Mouse (Mus musculus) intestine, embryonic 14.5 days (tissue): ENCODE results near the gene Lamb1. TPM values are rescaled to one million over a fixed set of nuclear protein-coding genes. Genes with fewer than 3 reads are reported as not detected.

ENCODE experiments used
- ATAC-seq: fragments of 200-750 bp; cut with Nextera tagmentation; replicated peaks from 2 replicates; pipeline ENCODE4 v1.8.0; 2017; ENCODE audit warnings: low read depth, moderate number of reproducible peaks, moderate TSS enrichment, moderate library complexity; ENCODE audit not compliant: low FRiP score, low TSS enrichment
- DNase-seq: peaks from one replicate; pipeline ENCODE4 v3.0.0-alpha.2; 2018; ENCODE audit warnings: low spot score
- H3K27ac ChIP-seq: fragments of 300-500 bp; sonication (generic); 2 replicates; pipeline ENCODE4 v1.5.1; 2014; ENCODE audit warnings: low read depth, mild to moderate bottlenecking, control low read depth
- H3K27me3 ChIP-seq: fragments of 300-500 bp; sonication (generic); replicated peaks from 2 replicates; pipeline ENCODE4 v1.6.1; 2014; ENCODE audit warnings: low read length, control low read depth; ENCODE audit not compliant: control insufficient read depth, insufficient read depth
- H3K36me3 ChIP-seq: fragments of 300-500 bp; sonication (generic); 2 replicates; pipeline ENCODE4 v1.6.1; 2014; ENCODE audit warnings: low read length, control low read depth; ENCODE audit not compliant: control insufficient read depth, insufficient read depth
- H3K4me1 ChIP-seq: fragments of 300-500 bp; sonication (generic); replicated peaks from 2 replicates; pipeline ENCODE4 v1.6.1; 2014; ENCODE audit warnings: low read length, control low read depth, mixed read lengths; ENCODE audit not compliant: control insufficient read depth, insufficient read depth
- H3K4me2 ChIP-seq: fragments of 300-500 bp; sonication (generic); 2 replicates; pipeline ENCODE4 v1.6.1; 2014; ENCODE audit warnings: low read length
- H3K4me3 ChIP-seq: fragments of 300-500 bp; sonication (generic); 2 replicates; pipeline ENCODE4 v1.5.1; 2014; ENCODE audit warnings: low read depth, low read length, control low read depth, mixed read lengths
- H3K9ac ChIP-seq: fragments of 300-500 bp; sonication (generic); 2 replicates; pipeline ENCODE4 v1.6.1; 2014; ENCODE audit warnings: mild to moderate bottlenecking, low read length
- H3K9me3 ChIP-seq: fragments of 300-500 bp; sonication (generic); 2 replicates; pipeline ENCODE4 v1.6.1; 2016; ENCODE audit warnings: low read length, control low read depth; ENCODE audit not compliant: control insufficient read depth
- WGBS: fragments of 180-500 bp; shearing (Covaris S2); extraction: QIAGEN DNeasy Blood & Tissue Kit; methylation state at CpG from one replicate; pipeline ENCODE4 v1.1.7; 2014; 5-methylcytosine and 5-hydroxymethylcytosine counted together
- polyA plus RNA-seq: library from polyadenylated mRNA; unstranded; fragments of >200 nt; fragmentation: Nextera tagmentation; extraction: Ambion mirVana; gene quantifications from 2 replicates; pipeline ENCODE4 v1.2.1, GENCODE M21; 2014

Gene Lamb1
- polyA plus RNA-seq, 1 experiment from 2014 or later = 96.3 TPM

DNA sequence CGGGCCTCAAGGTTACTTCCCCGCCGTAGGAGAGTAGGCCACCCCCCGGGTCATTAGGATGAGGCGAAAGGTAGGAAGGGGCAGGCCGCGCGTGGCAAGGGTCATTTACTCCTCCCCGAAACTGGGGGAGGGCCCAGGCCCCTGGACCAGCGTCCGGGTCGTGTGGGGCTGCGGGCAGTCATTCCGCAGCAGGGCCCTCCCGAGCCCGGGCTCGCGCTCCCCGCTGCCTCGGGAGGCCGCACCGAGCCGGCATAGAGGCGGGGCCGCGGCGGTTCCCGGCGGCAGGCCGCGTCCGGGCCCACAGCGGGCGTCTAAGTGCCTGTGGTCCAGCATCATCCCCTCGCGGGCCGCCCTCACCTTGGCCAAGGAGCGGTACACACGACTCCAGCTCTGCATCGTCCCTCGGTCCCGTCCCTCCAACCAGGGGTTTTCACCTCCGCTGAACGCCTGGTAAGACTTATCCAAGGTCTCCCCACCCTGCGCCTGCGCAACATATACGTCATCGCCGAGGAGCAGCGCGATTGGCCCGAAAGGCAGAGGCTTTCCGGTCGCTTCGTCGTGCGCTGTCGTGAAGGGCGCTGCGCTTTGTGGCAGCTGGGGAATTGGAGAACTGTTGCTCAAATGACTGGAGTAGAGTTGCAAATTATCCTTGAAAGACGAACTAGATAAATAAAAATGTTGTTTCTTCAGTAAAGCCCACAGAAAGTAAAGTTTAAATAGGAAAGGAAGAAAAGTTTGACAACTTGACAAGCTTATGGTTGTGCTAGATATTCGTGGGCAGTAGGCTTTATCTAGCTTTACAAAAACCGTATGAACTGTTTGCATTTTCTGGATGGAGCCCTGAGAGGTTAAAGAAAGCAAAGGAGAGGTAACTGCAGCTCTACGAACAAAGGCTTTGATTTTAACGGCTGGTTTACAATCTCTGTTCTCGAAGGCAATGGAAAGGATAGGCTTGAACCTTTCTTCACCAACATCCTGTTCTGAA lies 86.2 kb downstream of the Lamb1 start, which contains the start of gene Dld:
Gene Dld (minus strand): TSS at position 510 of the 985 bp plus-strand sequence.
- Histone ChIP-seq H3K4me2 (peak within 1 kb of the TSS; percentile 97), H3K27ac (peak within 1 kb of the TSS; percentile 71), H3K9me3 (no peaks in the 10 kb centered on the region), H3K4me1 (peaks cover 13% of the 10 kb centered on the region), H3K4me3 (peak within 1 kb of the TSS; percentile 89), H3K9ac (peak within 1 kb of the TSS; percentile 90), H3K27me3 (no peaks in the 10 kb centered on the region), H3K36me3 (peaks cover 27% of the 10 kb centered on the region)
- DNase-seq (peak; percentile 93), ATAC-seq (peak; percentile 100)
- WGBS = 4% methylated on average over 64 of the region's 66 CpGs

DNA sequence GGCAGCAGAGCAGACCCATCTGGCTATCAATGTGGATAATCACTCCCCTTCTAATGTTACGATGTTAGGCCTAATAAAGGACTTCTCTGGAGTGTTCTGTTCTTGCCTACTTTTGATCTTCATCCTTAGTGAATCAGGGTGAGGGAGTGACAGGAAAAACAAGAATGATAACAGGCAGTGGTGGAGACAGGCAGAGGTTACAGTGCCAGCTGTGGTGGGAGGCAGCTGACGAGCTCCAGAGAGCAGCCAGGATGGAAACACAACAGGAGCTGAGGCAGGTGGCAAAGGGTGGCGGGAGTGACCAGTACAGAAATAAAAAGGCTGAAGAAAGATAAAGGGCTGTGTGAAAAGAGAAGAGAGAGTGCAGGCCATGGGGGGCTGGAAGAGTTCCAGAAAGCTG lies 101.4 kb downstream of the Lamb1 start:
- 48% methylated on average over 3 of the region's 3 CpGs for WGBS
- H3K27me3 ChIP-seq = no peaks in the 10 kb centered on the region
- H3K9me3 ChIP-seq = no peaks in the 10 kb centered on the region
- H3K4me2 ChIP-seq = no peak overlapping the region
- H3K4me3 ChIP-seq = no peak overlapping the region
- H3K27ac ChIP-seq = no peak overlapping the region
- DNase-seq (no peak), ATAC-seq (no peak)
- no peak overlapping the region for H3K9ac ChIP-seq
- H3K36me3 ChIP-seq = no peaks in the 10 kb centered on the region
- H3K4me1 ChIP-seq = no peaks in the 10 kb centered on the region

DNA sequence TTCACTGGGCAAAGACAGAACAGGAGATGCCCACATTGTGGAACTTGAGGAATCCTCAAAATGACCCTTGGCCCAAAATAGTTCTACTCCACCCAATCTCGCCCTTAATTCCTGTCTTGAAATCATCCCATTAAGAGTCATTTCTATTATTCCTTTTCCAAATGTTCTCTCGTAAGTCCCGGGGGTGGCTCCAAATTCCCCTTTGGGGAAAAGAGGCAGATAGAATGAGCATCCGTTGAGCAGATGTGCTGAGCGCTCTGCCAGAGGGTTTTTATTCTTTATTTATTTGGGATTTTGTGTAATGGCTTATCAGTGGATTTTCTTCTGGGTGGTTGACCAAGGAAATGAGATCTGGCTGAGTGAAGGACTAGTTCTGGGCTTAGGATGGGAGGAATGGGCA lies 102.7 kb downstream of the Lamb1 start:
- WGBS = 80% methylated on average over 5 of the region's 5 CpGs
- Histone ChIP-seq H3K36me3 (no peaks in the 10 kb centered on the region), H3K4me3 (no peak overlapping the region), H3K4me1 (no peaks in the 10 kb centered on the region), H3K27me3 (no peaks in the 10 kb centered on the region), H3K4me2 (no peak overlapping the region), H3K27ac (no peak overlapping the region), H3K9ac (no peak overlapping the region), H3K9me3 (no peaks in the 10 kb centered on the region)
- no peak for DNase-seq
- ATAC-seq = no peak

DNA sequence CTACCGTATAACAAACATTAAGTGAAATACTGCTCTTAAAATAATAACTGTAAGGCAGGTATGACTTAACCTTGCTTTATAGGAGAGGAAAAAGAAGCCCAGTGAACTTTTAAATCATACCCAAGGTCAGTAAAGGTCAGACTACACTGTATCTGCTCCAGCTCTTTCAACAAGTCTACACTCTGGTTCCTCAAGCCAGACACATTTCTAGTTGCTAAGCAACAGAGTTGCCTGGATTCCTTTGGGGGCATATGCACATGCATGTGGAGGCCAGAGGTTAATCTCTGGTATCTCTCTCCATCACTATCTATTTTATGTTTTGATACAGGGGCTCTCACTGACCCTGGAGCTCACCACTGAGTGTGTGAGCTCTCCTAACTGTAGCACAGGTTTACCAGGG lies 104.1 kb downstream of the Lamb1 start:
- H3K4me2 ChIP-seq = no peak overlapping the region
- H3K36me3 ChIP-seq = no peaks in the 10 kb centered on the region
- H3K9me3 ChIP-seq = no peaks in the 10 kb centered on the region
- H3K4me3 ChIP-seq = no peak overlapping the region
- ATAC-seq = no peak
- no peaks in the 10 kb centered on the region for H3K27me3 ChIP-seq
- H3K9ac ChIP-seq = no peak overlapping the region
- DNase-seq = no peak
- no peak overlapping the region for H3K27ac ChIP-seq
- no peaks in the 10 kb centered on the region for H3K4me1 ChIP-seq
- WGBS = 64% methylated on average over 1 of the region's 1 CpGs

DNA sequence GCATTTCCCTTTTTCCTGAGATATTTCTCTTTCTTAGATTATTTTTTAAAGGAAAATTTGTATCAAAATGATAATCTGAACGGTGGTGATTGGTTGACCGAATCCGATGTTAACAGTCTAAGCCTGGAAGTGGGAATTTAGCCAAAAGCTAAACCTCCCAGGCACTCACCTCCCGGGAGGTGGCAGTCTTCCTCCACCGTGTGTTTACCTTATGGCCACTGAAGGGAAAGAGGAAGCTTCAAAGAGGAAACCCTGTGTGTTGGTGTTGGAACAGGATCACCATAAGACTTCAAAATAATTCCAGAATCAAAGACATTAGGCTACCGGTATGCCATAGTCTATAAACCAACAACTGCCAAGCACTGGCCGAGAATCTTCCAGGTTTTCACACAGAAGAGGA lies 104.6 kb downstream of the Lamb1 start:
- ATAC-seq = no peak
- Histone ChIP-seq H3K9ac (no peak overlapping the region), H3K27me3 (no peaks in the 10 kb centered on the region), H3K27ac (no peak overlapping the region), H3K4me2 (no peak overlapping the region), H3K4me1 (no peaks in the 10 kb centered on the region), H3K9me3 (no peaks in the 10 kb centered on the region), H3K36me3 (no peaks in the 10 kb centered on the region), H3K4me3 (no peak overlapping the region)
- WGBS = 75% methylated on average over 7 of the region's 7 CpGs
- DNase-seq = no peak

DNA sequence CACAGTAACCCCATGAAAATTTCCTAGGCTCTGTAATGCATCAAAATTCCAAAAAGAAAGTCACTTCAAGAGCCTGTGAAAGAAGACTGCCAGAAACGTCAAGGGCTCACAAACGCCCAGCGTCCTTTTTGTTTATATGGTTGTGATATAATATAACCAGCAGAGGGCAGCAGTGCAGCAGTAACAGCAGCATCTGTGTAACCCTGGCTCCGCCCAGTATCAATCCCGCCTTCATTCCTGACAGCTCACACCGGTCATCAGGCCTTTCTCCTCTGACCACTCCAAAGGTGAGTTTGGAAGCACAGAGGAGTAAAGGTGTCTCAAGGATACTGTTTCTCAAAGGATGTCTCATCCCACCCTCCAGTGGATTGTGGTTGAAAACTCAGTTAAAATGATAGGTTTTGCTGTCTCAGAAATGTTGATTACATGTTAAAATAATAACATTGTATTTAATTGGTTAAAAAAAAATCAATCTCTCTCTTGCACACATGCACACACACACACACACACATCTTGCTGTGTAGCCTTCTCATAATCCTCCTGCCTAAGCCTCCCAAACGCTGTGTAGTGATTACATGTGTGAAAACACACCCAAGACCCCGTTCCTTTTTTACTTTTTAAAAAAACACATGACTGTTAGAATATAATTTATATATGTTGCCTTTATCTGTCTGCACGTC lies 109.7 kb downstream of the Lamb1 start:
- no peaks in the 10 kb centered on the region for H3K27me3 ChIP-seq
- no peak overlapping the region for H3K27ac ChIP-seq
- H3K9me3 ChIP-seq = no peaks in the 10 kb centered on the region
- 33% methylated on average over 9 of the region's 9 CpGs for WGBS
- H3K4me3 ChIP-seq = no peak overlapping the region
- H3K36me3 ChIP-seq = no peaks in the 10 kb centered on the region
- no peak overlapping the region for H3K9ac ChIP-seq
- ATAC-seq = peak; percentile 54; the same call in 1 of the 2 replicates
- no peak overlapping the region for H3K4me2 ChIP-seq
- DNase-seq = peak; percentile 66
- peaks cover 6% of the 10 kb centered on the region; the same call in 1 of the 2 replicates for H3K4me1 ChIP-seq

DNA sequence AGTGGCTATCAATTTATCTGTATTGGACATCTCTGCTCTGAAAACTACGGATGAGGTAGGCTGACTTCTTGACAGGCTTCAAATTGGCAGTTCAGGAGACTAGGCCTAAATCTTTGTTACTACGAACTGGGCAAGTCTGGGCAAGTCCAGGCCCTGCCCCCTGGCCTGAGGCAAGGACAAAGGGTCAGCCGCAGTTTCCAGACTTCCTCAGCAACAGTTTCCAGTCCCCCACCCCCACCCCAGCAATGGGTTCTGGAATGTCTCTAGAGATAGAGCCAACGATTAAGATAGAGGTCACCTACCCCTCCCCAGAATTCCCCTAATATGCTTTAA lies 110.2 kb downstream of the Lamb1 start:
- H3K36me3 ChIP-seq = no peaks in the 10 kb centered on the region
- WGBS = 73% methylated on average over 4 of the region's 4 CpGs
- H3K9ac ChIP-seq = no peak overlapping the region
- DNase-seq (no peak), ATAC-seq (no peak)
- no peaks in the 10 kb centered on the region for H3K9me3 ChIP-seq
- H3K27ac ChIP-seq = no peak overlapping the region
- no peak overlapping the region for H3K4me3 ChIP-seq
- no peak overlapping the region for H3K4me2 ChIP-seq
- peaks cover 6% of the 10 kb centered on the region for H3K4me1 ChIP-seq
- H3K27me3 ChIP-seq = no peaks in the 10 kb centered on the region

DNA sequence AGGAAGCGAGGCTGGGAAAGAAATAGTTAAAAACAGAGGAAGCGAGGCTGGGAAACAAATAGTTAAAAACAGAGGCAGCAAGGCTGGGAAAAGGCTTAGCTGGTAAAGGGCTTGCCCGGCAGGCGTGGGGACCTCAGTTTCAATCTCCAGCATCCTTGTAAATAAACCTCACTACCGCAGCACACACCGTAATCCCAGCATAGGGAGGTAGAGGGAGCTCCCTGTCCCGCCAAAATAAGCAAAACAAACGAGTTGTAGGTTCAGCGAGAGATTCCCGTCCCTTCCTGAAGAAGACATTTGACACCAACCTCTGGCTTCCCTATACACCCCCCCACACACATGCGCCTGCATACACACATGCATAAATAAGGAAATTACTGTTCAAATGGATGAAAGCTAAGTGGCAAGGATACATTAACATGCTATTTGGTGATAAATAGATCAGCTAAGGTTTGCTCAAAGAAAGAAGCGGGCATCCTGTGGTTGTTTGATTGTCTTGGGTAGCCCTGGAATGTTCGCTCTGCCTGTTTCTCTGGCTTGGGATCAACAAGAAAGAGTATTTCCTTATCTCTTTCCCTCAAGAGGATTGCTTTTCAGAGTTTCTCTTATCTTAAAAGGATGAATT lies 111.4 kb downstream of the Lamb1 start:
- no peaks in the 10 kb centered on the region for H3K36me3 ChIP-seq
- no peaks in the 10 kb centered on the region for H3K27me3 ChIP-seq
- peak overlapping the region; percentile 22 for H3K9ac ChIP-seq
- WGBS = 7% methylated on average over 13 of the region's 13 CpGs
- no peak overlapping the region for H3K27ac ChIP-seq
- H3K4me2 ChIP-seq = peak overlapping the region; percentile 52
- DNase-seq (peak; percentile 61), ATAC-seq (no peak)
- H3K4me1 ChIP-seq = peaks cover 6% of the 10 kb centered on the region
- H3K9me3 ChIP-seq = no peaks in the 10 kb centered on the region
- peak overlapping the region; percentile 31 for H3K4me3 ChIP-seq
